Mouse (Mus musculus) neutrophil, adult 5-6 weeks (primary cell): Measurements from ENCODE around the gene Ecel1. TPM values are rescaled to one million over a fixed set of nuclear protein-coding genes. Genes with fewer than 3 reads are reported as not detected.

Source experiments
- ATAC-seq: fragments of 151-379, 151-347 bp; 2 replicates; pipeline ENCODE4 v1.8.0; 2017; ENCODE audit warnings: mild to moderate bottlenecking, moderate TSS enrichment; ENCODE audit not compliant: insufficient number of reproducible peaks, poor library complexity, low FRiP score, severe bottlenecking; ENCODE audit errors: extremely low read depth
- total RNA-seq: library from RNA; stranded (forward); fragments of 200-1000 nt; gene quantifications from 2 replicates; pipeline ENCODE4 v1.2.3, GENCODE M21; 2017

Ecel1 gene
- total RNA-seq, 1 experiment from 2014 or later = not detected

GRCm38 (mm10) chr1:87114784-87115183 is 41.5 kb downstream of the Ecel1 start:
- no peak for ATAC-seq

- no peak for ATAC-seq
These were observed 44.5 kb downstream of the Ecel1 start for GRCm38 (mm10) chr1:87111719-87112354.

- ATAC-seq = no peak
These were observed 47.8 kb downstream of the Ecel1 start for GRCm38 (mm10) chr1:87108564-87108963.

GRCm38 (mm10) chr1:87106536-87106935 is 49.8 kb downstream of the Ecel1 start:
- no peak for ATAC-seq

- no peak for ATAC-seq
These were observed 52.4 kb downstream of the Ecel1 start for GRCm38 (mm10) chr1:87103936-87104335.

GRCm38 (mm10) chr1:87102114-87102513 is 54.2 kb downstream of the Ecel1 start:
- ATAC-seq = no peak

GRCm38 (mm10) chr1:87101411-87101810 is 54.9 kb downstream of the Ecel1 start, which contains the start of gene Alpi:
Gene Alpi, minus strand, starts transcription at chr1:87101606.
- ATAC-seq = no peak

- no peak for ATAC-seq
These were observed 57.9 kb downstream of the Ecel1 start for GRCm38 (mm10) chr1:87098358-87098975.

Other genes with a start within 250 kb of the Ecel1 start
- gene Alppl2, start 66.6 kb downstream of the Ecel1 start, total RNA-seq = not detected in 2 replicates
- gene Alpi, start 54.9 kb downstream of the Ecel1 start, total RNA-seq = not detected in 2 replicates
- not detected in 2 replicates for gene Akp3, start 31.5 kb downstream of the Ecel1 start, total RNA-seq
- not detected in 2 replicates for gene Prss56, start 26.8 kb upstream of the Ecel1 start, total RNA-seq
- not detected in 2 replicates for gene Chrnd, start 34.1 kb upstream of the Ecel1 start, total RNA-seq
- 0.12 TPM in 1 of 2 replicates, not detected in the other for gene Chrng, start 48.1 kb upstream of the Ecel1 start, total RNA-seq
- gene Eif4e2, start 57.4 kb upstream of the Ecel1 start, total RNA-seq = 111 and 118 TPM in 2 replicates
- 0.74 TPM in 1 of 2 replicates, not detected in the other for gene Efhd1, start 107.8 kb upstream of the Ecel1 start, total RNA-seq
- gene Gigyf2, start 170.5 kb upstream of the Ecel1 start, total RNA-seq = 117 and 137 TPM in 2 replicates
- gene Kcnj13, start 238.2 kb upstream of the Ecel1 start, total RNA-seq = 0.37 and 0.70 TPM in 2 replicates